Mouse (Mus musculus): ENCODE data around the gene Mmp11.

Mmp11 gene

GRCm38 (mm10) chr10:75935680-75936541 is at the start of gene Mmp11:
Gene Mmp11 (minus strand): TSS chr10:75936496.
- DNase-seq = peak; percentile 94

- no peak for DNase-seq
Measured at GRCm38 (mm10) chr10:75979432-75979831, 43.1 kb upstream of the Mmp11 start.

DNA sequence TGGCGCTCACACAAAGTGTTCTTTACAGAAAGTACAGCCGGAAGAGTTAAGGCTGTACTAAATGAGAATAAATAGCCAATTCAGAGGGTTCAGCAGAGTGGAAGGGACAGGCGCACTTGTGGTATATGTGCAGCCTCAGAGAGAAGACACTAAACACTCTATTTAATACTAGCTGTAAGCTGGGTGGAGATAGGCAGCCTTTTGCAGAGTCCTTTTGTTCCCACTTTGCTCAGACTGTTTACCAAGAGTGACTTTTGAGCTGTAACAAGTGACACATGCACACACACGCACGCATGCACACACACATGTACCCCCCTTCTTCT is 42.5 kb upstream of the Mmp11 start:
- DNase-seq = no peak

DNA sequence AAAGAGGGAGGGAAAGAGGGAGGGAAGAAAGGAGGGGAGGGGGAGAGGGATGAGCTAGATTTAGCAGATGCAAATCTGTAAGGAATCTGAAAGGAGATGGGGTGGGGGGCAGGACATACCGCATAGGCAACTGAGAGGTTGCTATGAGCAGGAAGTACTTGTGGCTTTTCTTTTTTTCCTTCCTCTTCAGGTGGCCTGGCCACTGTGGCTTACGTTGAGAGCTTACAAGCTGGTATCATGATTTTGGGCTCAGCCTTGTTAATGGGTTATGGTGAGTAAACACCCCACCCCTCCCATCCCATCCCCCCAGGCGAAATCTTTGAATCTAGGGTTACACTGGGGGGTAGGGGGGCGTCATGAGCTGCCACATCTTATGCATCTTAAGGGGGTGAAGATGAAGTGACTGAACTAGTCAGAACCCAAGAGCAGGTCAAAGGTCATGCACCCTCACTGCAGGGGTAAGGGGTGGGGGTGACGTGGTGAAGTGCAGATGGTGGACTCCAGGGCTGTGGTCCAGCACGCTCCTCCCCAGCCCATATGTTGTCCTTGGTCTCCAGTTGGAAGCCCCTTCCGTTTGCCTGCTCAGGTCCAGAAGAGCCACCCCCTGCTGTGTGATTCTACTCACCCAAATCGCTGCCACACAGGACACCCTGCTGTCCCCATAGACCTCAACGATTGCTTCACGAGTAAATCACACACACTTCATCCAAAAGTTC is 42.0 kb upstream of the Mmp11 start:
- no peak for DNase-seq

DNA sequence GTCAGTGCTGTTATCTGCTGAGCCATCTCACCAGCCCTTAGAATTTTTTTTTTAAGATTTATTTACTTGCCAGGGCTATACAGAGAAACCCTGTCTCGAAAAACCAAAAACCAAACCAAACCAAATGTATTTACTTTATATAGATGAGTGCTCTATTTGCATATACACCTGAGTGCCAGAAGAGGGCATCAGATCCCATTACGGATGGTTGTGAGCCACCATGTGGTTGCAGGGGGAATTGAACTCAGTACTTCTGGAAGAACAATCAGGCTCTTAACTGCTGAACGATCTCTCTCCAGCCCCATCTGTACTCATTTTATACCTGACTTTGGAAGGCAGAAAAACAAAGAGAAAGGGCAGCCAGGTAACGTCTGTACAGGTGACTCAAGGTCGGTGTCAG is 38.9 kb upstream of the Mmp11 start:
- no peak for DNase-seq

DNA sequence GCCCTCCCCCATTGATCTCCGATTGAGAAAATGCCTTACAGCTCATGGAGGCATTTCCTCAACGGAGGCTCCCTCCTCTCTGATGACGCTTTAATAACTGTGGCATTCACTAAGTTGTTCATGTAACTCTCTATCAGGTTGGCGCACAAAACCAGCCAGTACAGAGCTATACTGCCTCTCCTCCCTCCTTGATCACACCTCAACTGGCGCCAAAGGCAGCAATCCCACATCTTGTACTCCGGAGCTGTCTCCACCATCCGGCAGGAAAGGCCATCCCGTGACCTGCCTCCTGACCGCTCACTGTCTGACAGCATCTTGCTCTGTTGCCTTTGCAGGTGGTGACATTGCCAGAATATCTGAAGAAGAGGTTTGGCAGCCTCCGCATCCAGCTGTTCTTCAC is 37.5 kb upstream of the Mmp11 start:
- no peak for DNase-seq

- peak; percentile 38 for DNase-seq
Measured at GRCm38 (mm10) chr10:75954381-75954811, 18.1 kb upstream of the Mmp11 start, which contains the start of gene Gm5134. Gene Gm5134 (plus strand): TSS chr10:75954514.

DNA sequence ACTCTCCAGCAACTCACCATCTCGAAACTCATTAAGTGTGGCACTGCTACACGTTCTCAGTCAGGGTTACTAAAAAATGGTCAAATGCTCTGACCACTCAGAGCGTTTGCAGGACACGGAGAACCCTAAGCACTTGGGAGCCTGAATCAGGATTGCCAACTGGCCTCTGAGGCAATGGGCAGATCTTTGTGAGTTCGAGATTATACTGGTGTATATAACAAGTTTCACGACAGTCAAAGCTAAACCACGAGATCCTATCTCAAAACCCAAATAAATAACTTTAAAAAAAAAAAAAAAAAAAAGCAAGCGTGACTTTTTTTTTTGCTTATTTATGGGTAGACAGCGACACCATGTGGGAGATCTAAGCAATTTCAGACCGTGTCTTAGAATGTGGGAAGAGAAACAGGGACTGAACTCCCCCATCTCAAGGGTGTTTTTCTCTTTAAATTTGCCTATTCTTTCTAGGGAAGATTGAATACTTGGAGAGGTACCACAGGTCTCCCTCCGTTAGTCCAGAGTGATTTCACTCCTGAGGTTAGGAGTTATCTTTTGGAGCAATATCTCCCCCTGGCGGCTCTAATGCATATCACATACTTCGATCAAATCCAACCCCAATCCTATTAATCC is 15.2 kb upstream of the Mmp11 start:
- peak; percentile 63 for DNase-seq

DNA sequence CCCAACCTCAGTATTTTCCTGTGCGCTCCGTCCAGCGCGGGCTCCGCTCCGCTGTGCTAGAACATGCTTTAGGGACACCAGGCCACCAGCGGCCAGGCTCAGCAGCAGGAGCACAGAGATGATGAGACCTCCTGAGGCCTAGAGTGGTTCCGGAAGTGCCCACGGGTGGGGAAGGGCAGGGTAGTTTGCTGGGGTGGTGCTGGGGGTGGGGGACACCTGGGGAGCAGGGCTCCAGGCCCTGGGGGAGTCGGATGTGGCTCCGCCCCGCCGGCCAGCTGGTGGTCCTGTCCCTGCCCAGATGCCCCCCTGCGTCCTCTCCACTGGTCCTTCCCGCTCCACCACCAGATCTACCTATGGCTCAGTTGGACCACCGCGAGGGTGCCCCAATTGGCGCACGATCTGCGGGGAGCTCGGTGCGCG is 14.5 kb upstream of the Mmp11 start:
- peak; percentile 45 for DNase-seq

GRCm38 (mm10) chr10:75949053-75950045 is 13.1 kb upstream of the Mmp11 start:
- no peak for DNase-seq

- DNase-seq = no peak
Measured at GRCm38 (mm10) chr10:75948079-75948478, 11.8 kb upstream of the Mmp11 start.

DNA sequence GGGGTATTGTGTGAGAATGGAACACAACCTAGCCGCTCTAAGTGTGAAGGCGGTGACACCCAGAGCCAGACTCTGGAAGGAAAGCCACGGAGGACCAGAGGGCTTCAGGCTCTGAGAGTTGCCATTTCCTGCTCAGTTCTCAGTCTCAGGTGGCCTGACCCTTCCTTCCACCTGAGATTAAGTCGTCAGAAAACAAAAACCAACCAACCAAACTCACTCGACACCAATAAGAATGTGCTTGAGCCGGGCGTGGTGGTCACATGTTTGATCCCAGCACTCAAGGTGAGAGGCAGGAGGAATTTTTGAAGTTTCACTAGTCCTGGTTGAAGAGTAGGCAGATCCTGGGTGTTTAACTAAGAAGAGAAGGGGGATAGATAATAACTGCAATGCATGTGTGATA is 9.6 kb upstream of the Mmp11 start:
- DNase-seq = no peak

DNA sequence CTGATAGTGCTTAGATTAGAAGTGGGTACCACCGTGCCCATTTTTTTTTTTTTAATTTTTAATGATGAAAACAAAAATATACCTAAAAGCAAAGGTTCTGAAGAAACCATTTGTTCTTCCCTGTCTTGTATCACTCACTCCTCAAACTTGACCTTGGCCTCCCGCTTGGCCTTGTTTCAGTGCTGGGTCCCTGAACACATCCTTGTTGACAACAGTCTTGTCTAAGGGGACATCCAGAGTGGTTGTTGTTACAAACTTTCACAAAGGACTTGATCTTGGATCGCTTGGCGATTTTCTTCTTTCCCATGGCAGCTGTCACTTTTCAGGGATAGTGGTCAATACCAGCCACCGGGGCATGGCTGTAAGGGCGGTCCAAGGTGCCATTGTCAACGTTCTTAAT is 8.9 kb upstream of the Mmp11 start:
- no peak for DNase-seq

GRCm38 (mm10) chr10:75944066-75944772 is 7.9 kb upstream of the Mmp11 start:
- DNase-seq = no peak

GRCm38 (mm10) chr10:75942736-75943477 is 6.6 kb upstream of the Mmp11 start, which contains the start of gene Vpreb3:
Gene Vpreb3 (plus strand): TSS chr10:75943057.
- DNase-seq = no peak

- DNase-seq = no peak
Measured at GRCm38 (mm10) chr10:75941042-75941824, 4.9 kb upstream of the Mmp11 start.

DNA sequence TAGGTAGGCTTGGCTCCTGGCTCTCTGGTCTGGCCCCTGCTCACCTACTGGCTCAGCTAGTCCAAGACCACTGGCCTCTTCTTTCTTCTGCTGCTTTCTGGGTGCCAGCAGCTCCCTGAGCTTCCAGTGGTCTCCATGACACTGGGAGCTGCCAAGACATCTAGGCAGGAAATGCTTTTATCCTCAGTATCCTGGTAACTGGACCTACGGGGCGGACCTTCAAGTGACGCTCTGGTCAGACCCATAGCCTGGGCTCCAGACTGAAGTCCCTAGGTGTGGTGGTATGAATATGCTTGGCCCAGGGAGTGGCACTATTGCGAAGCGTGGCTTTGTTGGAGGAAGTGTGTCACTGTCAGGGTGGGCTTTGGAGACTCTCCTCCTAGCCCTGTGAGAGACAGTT is 4.2 kb upstream of the Mmp11 start, which contains the start of gene Gm867:
Gm867 (minus strand) TSS at position 153 of the 400 bp plus-strand sequence.
- DNase-seq = no peak

GRCm38 (mm10) chr10:75939481-75940234 is 3.4 kb upstream of the Mmp11 start:
- DNase-seq = peak; percentile 90
